Mouse (Mus musculus) liver, embryonic 14.5 days (tissue): ENCODE results near the gene Gm20683. TPM values are rescaled to one million over a fixed set of nuclear protein-coding genes. Genes with fewer than 3 reads are reported as not detected.

Experiments
- ATAC-seq: fragments of 200-750 bp; cut with Nextera tagmentation; 2 replicates; pipeline ENCODE4 v1.8.0; 2017; ENCODE audit warnings: moderate number of reproducible peaks, mild to moderate bottlenecking, moderate library complexity; ENCODE audit not compliant: insufficient read depth
- DNase-seq, 3 experiments: peaks; one replicate each; pipeline ENCODE4 v3.0.0-alpha.2; 2012 to 2013; ENCODE audit warnings: low read depth in 3 of 3, low spot score in 3 of 3
- H3K27ac ChIP-seq: fragments of 300-500 bp; sonication (generic); 2 replicates; pipeline ENCODE4 v1.5.1; 2014; ENCODE audit warnings: moderate library complexity, mild to moderate bottlenecking, control low read depth, inconsistent platforms
- H3K27me3 ChIP-seq: fragments of 300-500 bp; sonication (generic); 2 replicates; pipeline ENCODE4 v1.6.1; 2014; ENCODE audit warnings: mild to moderate bottlenecking, low read length, moderate library complexity; ENCODE audit not compliant: control insufficient read depth, insufficient read depth
- H3K36me3 ChIP-seq: fragments of 300-500 bp; sonication (generic); replicated peaks from 2 replicates; pipeline ENCODE4 v1.6.1; 2014; ENCODE audit warnings: low read depth; ENCODE audit not compliant: control insufficient read depth, insufficient read depth
- H3K4me1 ChIP-seq, 2 experiments: fragments of 200-500 bp in 1 of 2; fragments of 300-500 bp in 1 of 2; sonication (generic) in 1 of 2; replicated peaks; 2 replicates each; pipeline ENCODE4 v1.6.1; 2012 to 2014; ENCODE audit warnings: antibody characterized with exemption in 1 of 2, inconsistent platforms in 1 of 2, low read length in 1 of 2; ENCODE audit not compliant: control insufficient read depth in 2 of 2, insufficient read depth in 2 of 2
- H3K4me2 ChIP-seq: fragments of 300-500 bp; sonication (generic); 2 replicates; pipeline ENCODE4 v1.6.1; 2014; ENCODE audit warnings: low read depth, mild to moderate bottlenecking, control low read depth, moderate library complexity
- H3K4me3 ChIP-seq, 2 experiments: fragments of 200-500 bp in 1 of 2; fragments of 300-500 bp in 1 of 2; sonication (generic) in 1 of 2; 2 replicates each; pipeline ENCODE4 v1.5.1; 2012 to 2014; ENCODE audit warnings: low read depth in 2 of 2, low read length in 2 of 2, mild to moderate bottlenecking in 2 of 2, control low read depth in 1 of 2, inconsistent platforms in 1 of 2, moderate library complexity in 1 of 2; ENCODE audit not compliant: insufficient read depth in 1 of 2
- H3K9ac ChIP-seq: fragments of 300-500 bp; sonication (generic); replicated peaks from 2 replicates; pipeline ENCODE4 v1.6.1; 2014; ENCODE audit warnings: mild to moderate bottlenecking, control low read depth, moderate library complexity
- H3K9me3 ChIP-seq: fragments of 300-500 bp; sonication (generic); 2 replicates; pipeline ENCODE4 v1.6.1; 2016; ENCODE audit warnings: low read length, mixed read lengths; ENCODE audit not compliant: control insufficient read depth
- CTCF ChIP-seq: IDR thresholded peaks from 2 replicates; pipeline ENCODE4 v1.5.1; 2016; ENCODE audit warnings: antibody characterized with exemption, low read depth, control low read depth
- EP300 ChIP-seq: IDR thresholded peaks from 2 replicates; pipeline ENCODE4 v1.6.1; 2016; ENCODE audit warnings: antibody characterized with exemption, low read depth
- WGBS: fragments of 180-500 bp; shearing (Covaris S2); extraction: QIAGEN DNeasy Blood & Tissue Kit; methylation state at CpG from one replicate; pipeline ENCODE4 v1.1.7; 2014; ENCODE audit not compliant: insufficient replicate concordance; 5-methylcytosine and 5-hydroxymethylcytosine counted together
- polyA plus RNA-seq, 2 experiments: library from polyadenylated mRNA; depleted of rRNA in 1 of 2; stranded (reverse) in 1 of 2; unstranded in 1 of 2; fragments of >200 nt; fragmentation: Nextera tagmentation in 1 of 2; extraction: Ambion mirVana in 1 of 2; gene quantifications; 2 replicates each; pipeline versions ENCODE4 v1.2.1 to v1.2.3; 2012 to 2014

Gm20683 gene
- polyA plus RNA-seq, 2 experiments, result 3.3 TPM; not detected in 1

DNA sequence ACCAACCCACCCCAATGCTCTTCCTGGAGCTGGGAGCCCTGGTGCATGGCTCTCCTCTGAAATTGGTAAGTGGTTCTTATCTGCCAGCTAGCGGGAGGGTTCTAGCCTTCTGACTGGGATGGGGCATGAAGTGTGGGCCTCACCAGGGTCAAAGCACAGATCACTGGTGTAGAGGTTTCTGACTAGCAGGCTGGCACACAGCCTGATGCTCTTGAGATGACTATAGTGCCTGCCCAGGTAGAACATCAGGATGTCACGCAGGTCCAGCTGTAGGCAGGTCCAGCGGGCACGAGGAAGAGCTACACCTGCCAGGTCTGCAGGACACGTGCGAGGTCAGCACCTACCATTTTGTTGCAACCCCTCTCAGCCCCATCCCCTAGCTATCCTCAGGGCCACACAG is 18.7 kb upstream of the Gm20683 start:
- DNase-seq (no peak), ATAC-seq (no peak)
- Histone ChIP-seq H3K27ac (no peak overlapping the region), H3K9me3 (no peaks in the 10 kb centered on the region), H3K9ac (peak overlapping the region; percentile 86), H3K4me3 (peak overlapping the region; percentile 78 to 85; a peak in 3 of 4 replicates), H3K4me2 (peak overlapping the region; percentile 91), H3K27me3 (no peaks in the 10 kb centered on the region), H3K36me3 (no peaks in the 10 kb centered on the region; the same call in 1 of the 2 replicates), H3K4me1 (peaks cover 16 to 17% of the 10 kb centered on the region in 2 experiments)
- TF ChIP-seq EP300, result no peak
- no peak for TF ChIP-seq CTCF
- 85% methylated on average over 6 of the region's 6 CpGs for WGBS

GRCm38 (mm10) chr17:25844396-25844901 is 2.9 kb upstream of the Gm20683 start, which contains the start of gene Rhot2:
Gene Rhot2, minus strand, starts transcription at chr17:25844851.
- ATAC-seq (peak; percentile 93), DNase-seq (peak; percentile 87 to 89 (median 89))
- Histone ChIP-seq H3K27me3 (no peaks in the 10 kb centered on the region), H3K9ac (peak within 1 kb of the TSS; percentile 74), H3K27ac (peak within 1 kb of the TSS; percentile 43), H3K4me2 (peak within 1 kb of the TSS; percentile 85), H3K4me3 (peak within 1 kb of the TSS; percentile 70 to 75), H3K36me3 (peaks cover 28% of the 10 kb centered on the region), H3K9me3 (no peaks in the 10 kb centered on the region), H3K4me1 (peaks cover 13 to 15% of the 10 kb centered on the region in 2 experiments)
- peak; percentile 89 for TF ChIP-seq CTCF
- TF ChIP-seq EP300, result no peak
- under 1% methylated on average over 21 of the region's 21 CpGs for WGBS

- Histone ChIP-seq H3K4me2 (peak overlapping the region; percentile 85), H3K9ac (peak overlapping the region; percentile 74), H3K36me3 (peaks cover 34% of the 10 kb centered on the region), H3K4me1 (peaks cover 13 to 15% of the 10 kb centered on the region in 2 experiments), H3K27ac (peak overlapping the region; percentile 43), H3K27me3 (no peaks in the 10 kb centered on the region), H3K4me3 (peak overlapping the region; percentile 70 to 75), H3K9me3 (no peaks in the 10 kb centered on the region)
- peak; percentile 63 for ATAC-seq
- no peak for DNase-seq
- 2% methylated on average over 36 of the region's 38 CpGs for WGBS
- TF ChIP-seq CTCF (peak; percentile 13; the same call in 1 of the 2 replicates), EP300 (no peak)
Measured at GRCm38 (mm10) chr17:25843636-25844395, 2.3 kb upstream of the Gm20683 start.

GRCm38 (mm10) chr17:25843122-25843521 is 1.6 kb upstream of the Gm20683 start:
- H3K4me2 ChIP-seq, result peak overlapping the region; percentile 85
- H3K36me3 ChIP-seq, result peaks cover 36% of the 10 kb centered on the region
- no peaks in the 10 kb centered on the region for H3K27me3 ChIP-seq
- no peak for ATAC-seq
- peak overlapping the region; percentile 70 to 75 for H3K4me3 ChIP-seq
- TF ChIP-seq EP300 (no peak), CTCF (no peak)
- H3K9ac ChIP-seq, result peak overlapping the region; percentile 74
- no peaks in the 10 kb centered on the region for H3K9me3 ChIP-seq
- peaks cover 13 to 15% of the 10 kb centered on the region in 2 experiments for H3K4me1 ChIP-seq
- no peak for DNase-seq
- H3K27ac ChIP-seq, result peak overlapping the region; percentile 43
- WGBS, result 86% methylated on average over 4 of the region's 4 CpGs

DNA sequence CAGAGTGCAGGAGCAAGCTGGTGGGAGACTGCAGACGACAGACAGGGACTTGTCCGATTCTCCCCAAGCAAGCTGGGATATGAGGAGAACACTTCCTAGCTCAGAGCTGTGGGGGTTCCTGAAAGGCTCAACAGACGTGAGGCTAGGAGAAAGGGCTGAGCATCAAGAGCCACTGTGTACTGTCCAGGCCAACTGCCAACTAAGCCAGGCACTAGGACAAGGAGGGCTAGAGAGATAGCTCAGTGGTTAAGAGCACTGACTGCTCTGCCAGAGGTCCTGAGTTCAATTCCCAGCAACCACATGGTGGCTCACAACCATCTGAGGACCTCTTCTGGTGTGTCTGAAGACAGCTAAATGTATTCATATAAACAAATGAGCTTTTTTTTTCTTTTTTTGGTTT is 946 bp upstream of the Gm20683 start:
- DNase-seq (no peak), ATAC-seq (no peak)
- Histone ChIP-seq H3K4me1 (peaks cover 13 to 16% of the 10 kb centered on the region in 2 experiments), H3K4me2 (no peak overlapping the region; the same call in 1 of the 2 replicates), H3K27ac (no peak overlapping the region), H3K4me3 (no peak overlapping the region), H3K9ac (no peak overlapping the region), H3K36me3 (peaks cover 34% of the 10 kb centered on the region), H3K9me3 (no peaks in the 10 kb centered on the region), H3K27me3 (no peaks in the 10 kb centered on the region)
- WGBS, result 80% methylated on average over 3 of the region's 3 CpGs
- TF ChIP-seq CTCF (0 out of 2 replicates have a peak, but pooled peaks have one; percentile 1), EP300 (no peak)
